Mouse (Mus musculus) forebrain, embryonic 14.5 days (tissue): Measurements from ENCODE around the gene Angel1. TPM values are rescaled to one million over a fixed set of nuclear protein-coding genes. Genes with fewer than 3 reads are reported as not detected.

Experiments used
- ATAC-seq: fragments of 200-750 bp; cut with Nextera tagmentation; 2 replicates; pipeline ENCODE4 v1.8.0; 2017; ENCODE audit warnings: mild to moderate bottlenecking, moderate library complexity
- DNase-seq: peaks from one replicate; pipeline ENCODE4 v3.0.0-alpha.2; 2015; ENCODE audit warnings: low spot score
- H3K27ac ChIP-seq: fragments of 300-500 bp; sonication (generic); 2 replicates; pipeline ENCODE4 v1.5.1; 2014; ENCODE audit warnings: low read depth, mild to moderate bottlenecking, control low read depth, low read length, moderate library complexity
- H3K27me3 ChIP-seq: fragments of 300-500 bp; sonication (generic); replicated peaks from 2 replicates; pipeline ENCODE4 v1.6.1; 2014; ENCODE audit warnings: low read length, control low read depth, mixed read lengths; ENCODE audit not compliant: control insufficient read depth, insufficient read depth
- H3K36me3 ChIP-seq: fragments of 300-500 bp; sonication (generic); 2 replicates; pipeline ENCODE4 v1.6.1; 2014; ENCODE audit warnings: low read length, control low read depth; ENCODE audit not compliant: control insufficient read depth, insufficient read depth
- H3K4me1 ChIP-seq: fragments of 300-500 bp; sonication (generic); 2 replicates; pipeline ENCODE4 v1.6.1; 2014; ENCODE audit warnings: antibody characterized with exemption, low read length, control low read depth; ENCODE audit not compliant: control insufficient read depth, insufficient read depth
- H3K4me2 ChIP-seq: fragments of 300-500 bp; sonication (generic); 2 replicates; pipeline ENCODE4 v1.6.1; 2014; ENCODE audit warnings: mild to moderate bottlenecking, control low read depth, low read length
- H3K4me3 ChIP-seq: fragments of 300-500 bp; sonication (generic); 2 replicates; pipeline ENCODE4 v1.5.1; 2014; ENCODE audit warnings: low read depth, low read length, control low read depth
- H3K9ac ChIP-seq: fragments of 300-500 bp; sonication (generic); 2 replicates; pipeline ENCODE4 v1.6.1; 2014; ENCODE audit warnings: mild to moderate bottlenecking, low read length, control low read depth, moderate library complexity
- H3K9me3 ChIP-seq: fragments of 300-500 bp; sonication (generic); replicated peaks from 2 replicates; pipeline ENCODE4 v1.6.1; 2016; ENCODE audit warnings: low read length, control low read depth, mixed read lengths; ENCODE audit not compliant: control insufficient read depth
- WGBS: fragments of 180-500 bp; shearing (Covaris S2); extraction: QIAGEN DNeasy Blood & Tissue Kit; methylation state at CpG from one replicate; pipeline ENCODE4 v1.1.7; 2014; 5-methylcytosine and 5-hydroxymethylcytosine counted together
- polyA plus RNA-seq: library from polyadenylated mRNA; unstranded; fragments of >200 nt; fragmentation: Nextera tagmentation; extraction: Ambion mirVana; gene quantifications from 2 replicates; pipeline ENCODE4 v1.2.1, GENCODE M21; 2014

Gene Angel1
- polyA plus RNA-seq, 1 experiment from 2014 or later = 7.6 TPM

- peaks cover 19% of the 10 kb centered on the region for H3K4me1 ChIP-seq
- no peak overlapping the region for H3K27ac ChIP-seq
- no peak overlapping the region for H3K4me2 ChIP-seq
- 93% methylated on average over 8 of the region's 8 CpGs for WGBS
- H3K9me3 ChIP-seq = no peaks in the 10 kb centered on the region
- no peak overlapping the region for H3K4me3 ChIP-seq
- no peaks in the 10 kb centered on the region for H3K27me3 ChIP-seq
- no peak for ATAC-seq
- no peaks in the 10 kb centered on the region for H3K36me3 ChIP-seq
- DNase-seq = no peak
- H3K9ac ChIP-seq = no peak overlapping the region
These were observed 74.9 kb downstream of the Angel1 start for GRCm38 (mm10) chr12:86651301-86651860.

Other genes starting within 250 kb of the Angel1 start
- gene Vash1, start 47.8 kb downstream of the Angel1 start, polyA plus RNA-seq = 25.2 and 31.7 TPM in 2 replicates
- not detected in 2 replicates for gene Lrrc74a, start 7.9 kb upstream of the Angel1 start, polyA plus RNA-seq
- gene Irf2bpl, start 158.3 kb upstream of the Angel1 start, polyA plus RNA-seq = 41.4 and 56.5 TPM in 2 replicates
- gene Cipc, start 220.6 kb upstream of the Angel1 start, polyA plus RNA-seq = 47.5 and 57.0 TPM in 2 replicates